Mouse (Mus musculus) brain, embryonic 14.5 days (tissue): Measurements from ENCODE around the gene Cntfr.

Experiments
- CTCF ChIP-seq: fragments of 200-500 bp; IDR thresholded peaks from 2 replicates; pipeline ENCODE4 v1.5.1; 2012; ENCODE audit warnings: inconsistent platforms, mild to moderate bottlenecking, moderate library complexity, borderline replicate concordance; ENCODE audit not compliant: insufficient read depth, insufficient read length; ENCODE audit errors: extremely low read depth
- POLR2A ChIP-seq: fragments of 200-500 bp; IDR thresholded peaks from 2 replicates; pipeline ENCODE4 v1.6.1; 2012; ENCODE audit warnings: mild to moderate bottlenecking, inconsistent platforms, borderline replicate concordance; ENCODE audit not compliant: poor library complexity, insufficient read depth, insufficient read length, severe bottlenecking; ENCODE audit errors: extremely low read depth

DNA sequence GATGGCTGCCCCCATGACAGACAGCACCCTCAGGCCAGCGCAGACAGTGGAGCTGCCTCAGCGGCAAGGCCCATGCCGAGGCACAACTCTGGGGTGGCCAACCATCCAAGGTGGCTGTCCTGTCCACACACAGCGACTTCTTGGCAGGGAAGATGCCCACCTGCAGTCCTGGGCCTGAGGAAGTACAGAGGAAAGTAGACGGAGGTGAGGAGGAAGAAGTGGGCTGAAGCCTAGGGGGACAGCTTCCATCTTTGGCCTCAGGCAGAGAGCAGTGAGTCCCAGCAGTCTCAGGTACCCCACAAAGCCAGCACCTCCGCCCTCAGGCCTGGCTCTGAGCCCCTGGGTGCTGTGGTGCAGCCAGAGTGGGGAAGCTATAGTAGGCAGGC lies 58.1 kb downstream of the Cntfr start:
- TF ChIP-seq CTCF, result no peak
- no peak for TF ChIP-seq POLR2A
